Mouse (Mus musculus): ENCODE measurements at regions not wholly inside any gene's neighbourhood (a gene's known extent, or its start where the extent isn't known, plus 50 kb on each side); places are given as distances from the start of the nearest gene placed in this dataset.

- DNase-seq (ENCODE audit: low read depth, low spot score): no peak
- WGBS: 63% methylated on average over 6 of the region's 6 CpGs
These were observed 51.3 kb upstream of the Ankrd55 start for GRCm38 (mm10) chr13:112236956-112237355.

GRCm38 (mm10) chr13:112237377-112237776 is 50.9 kb upstream of the Ankrd55 start:
- DNase-seq (ENCODE audit: low read depth, low spot score): no peak
- 59% methylated on average over 5 of the region's 5 CpGs for WGBS

GRCm38 (mm10) chr13:112237917-112238316 is 50.3 kb upstream of the Ankrd55 start:
- 68% methylated on average over 4 of the region's 4 CpGs for WGBS
- DNase-seq (ENCODE audit: low read depth, low spot score): no peak

Measured in large intestine, adult 2 months (tissue).